Comparison of ENCODE assay signal across 19 mouse cellular contexts in the genomic region with DNA sequence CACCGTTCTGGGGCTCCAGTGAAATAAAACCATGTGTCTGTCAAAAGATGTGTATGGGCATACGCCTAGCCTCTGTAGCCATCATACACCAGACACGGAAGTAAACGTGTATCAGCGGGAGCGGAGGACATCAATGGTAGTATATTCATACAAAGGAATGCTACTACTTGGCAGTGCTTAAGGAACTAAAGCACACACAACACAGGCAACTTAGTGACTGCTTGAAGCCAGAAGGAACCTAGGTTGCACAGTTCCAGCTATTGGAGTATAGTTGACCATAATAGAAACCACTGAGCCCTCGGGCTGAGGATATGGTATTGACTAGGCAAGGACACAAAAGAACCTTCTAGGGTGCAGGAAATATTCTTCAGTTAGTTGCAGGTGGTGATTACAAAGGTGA. TPM values are rescaled to one million over a fixed set of nuclear protein-coding genes. Genes with fewer than 3 reads are reported as not detected.
DNase-seq lines count a peak whose midpoint lies in the region; ATAC-seq and TF ChIP-seq lines count a peak whose summit lies in the region.
"Had no signal": no experiment of that assay in that cellular context is flagged by ENCODE, and none has a peak within 500 bp of the region (broad histone marks: within the 10 kb centered on the region; RNA-seq: fewer than 3 reads in every experiment).

No protein-coding gene starts in this region.

- no peak overlapping the region for H3K4me2 ChIP-seq in heart, embryonic 15.5 days
- no peak overlapping the region for H3K4me2 ChIP-seq in intestine, embryonic 14.5 days (ENCODE audit: low read length)
- no peak overlapping the region for H3K4me2 ChIP-seq in limb, embryonic 14.5 days (replicated peaks; ENCODE audit: low read depth, low read length, severe bottlenecking)
- H3K4me2 ChIP-seq: heart, embryonic 11.5 days; liver, embryonic 11.5 days had no signal

- H3K36me3 ChIP-seq in heart, embryonic 15.5 days = no peaks in the 10 kb centered on the region
- peaks cover 26% of the 10 kb centered on the region for H3K36me3 ChIP-seq in heart, embryonic 10.5 days
- H3K36me3 ChIP-seq in embryonic facial prominence, embryonic 10.5 days (replicated peaks) = peaks cover 36% of the 10 kb centered on the region
- peaks cover 16% of the 10 kb centered on the region for H3K36me3 ChIP-seq in intestine, embryonic 14.5 days (ENCODE audit: control insufficient read depth, insufficient read depth, low read length)
- H3K36me3 ChIP-seq in limb, embryonic 14.5 days (ENCODE audit: control insufficient read depth, insufficient read depth, low read length) = peaks cover 24% of the 10 kb centered on the region

- DNase-seq in heart, embryonic 10.5 days (ENCODE audit: low spot score) = no peak
- DNase-seq in embryonic facial prominence, embryonic 10.5 days (ENCODE audit: low spot score) = no peak
- no peak for DNase-seq in intestine, embryonic 14.5 days (ENCODE audit: low spot score)
- DNase-seq in limb, embryonic 14.5 days (ENCODE audit: low spot score) = no peak
- DNase-seq in spleen, postnatal 10 days (ENCODE audit: low spot score in 2 of 2) = no peak
- no peak for DNase-seq in heart, adult 18-20 months
- DNase-seq: adrenal gland, postnatal 10 days; cerebellum, adult 11-12 months; cerebellum, postnatal 36 days; gastrocnemius, postnatal 25 days; heart, postnatal 4 days; right cerebral cortex, adult 18-20 months had no signal

- TF ChIP-seq POLR2A in limb, embryonic 14.5 days (IDR thresholded peaks at IDR 0.05; ENCODE audit: borderline replicate concordance, extremely low read depth, insufficient read depth, insufficient read length) = no peak

- 86% methylated on average over 7 of the region's 7 CpGs for WGBS in heart, embryonic 15.5 days
- 88% methylated on average over 7 of the region's 7 CpGs for WGBS in heart, embryonic 10.5 days
- WGBS in embryonic facial prominence, embryonic 10.5 days = 91% methylated on average over 7 of the region's 7 CpGs
- 81% methylated on average over 7 of the region's 7 CpGs for WGBS in intestine, embryonic 14.5 days
- WGBS in limb, embryonic 14.5 days = 70% methylated on average over 7 of the region's 7 CpGs

- no peak overlapping the region for H3K9ac ChIP-seq in heart, embryonic 15.5 days
- no peak overlapping the region for H3K9ac ChIP-seq in intestine, embryonic 14.5 days (ENCODE audit: low read length)
- H3K9ac ChIP-seq in limb, embryonic 14.5 days (ENCODE audit: low read depth, low read length, severe bottlenecking) = no peak overlapping the region

- H3K27ac ChIP-seq in heart, embryonic 15.5 days = peak overlapping the region; percentile 49; the same call in 1 of the 2 replicates
- no peak overlapping the region for H3K27ac ChIP-seq in heart, embryonic 10.5 days
- H3K27ac ChIP-seq in embryonic facial prominence, embryonic 10.5 days (replicated peaks) = peak overlapping the region; percentile 37; the same call in 1 of the 2 replicates
- peak overlapping the region; percentile 74; the same call in 1 of the 2 replicates for H3K27ac ChIP-seq in intestine, embryonic 14.5 days (ENCODE audit: low read depth)
- peak overlapping the region; percentile 90 for H3K27ac ChIP-seq in limb, embryonic 14.5 days (replicated peaks; ENCODE audit: low read depth, low read length)
- H3K27ac ChIP-seq: hindbrain, postnatal 0 days; left cerebral cortex, adult 2 months had no signal

- H3K4me1 ChIP-seq in heart, embryonic 15.5 days (replicated peaks) = peaks cover 8% of the 10 kb centered on the region
- H3K4me1 ChIP-seq in heart, embryonic 10.5 days = peaks cover 4% of the 10 kb centered on the region; the same call in 1 of the 2 replicates
- H3K4me1 ChIP-seq in embryonic facial prominence, embryonic 10.5 days = peaks cover 15% of the 10 kb centered on the region
- H3K4me1 ChIP-seq in intestine, embryonic 14.5 days (replicated peaks; ENCODE audit: control insufficient read depth, insufficient read depth, low read length) = peaks cover 22% of the 10 kb centered on the region
- peaks cover 48% of the 10 kb centered on the region for H3K4me1 ChIP-seq in limb, embryonic 14.5 days (ENCODE audit: control insufficient read depth, insufficient read depth, low read length)

- no peaks in the 10 kb centered on the region for H3K27me3 ChIP-seq in heart, embryonic 15.5 days
- no peaks in the 10 kb centered on the region for H3K27me3 ChIP-seq in heart, embryonic 10.5 days (ENCODE audit: insufficient read depth, poor library complexity, severe bottlenecking)
- H3K27me3 ChIP-seq in embryonic facial prominence, embryonic 10.5 days (replicated peaks; ENCODE audit: low read depth, poor library complexity, severe bottlenecking) = no peaks in the 10 kb centered on the region
- no peaks in the 10 kb centered on the region for H3K27me3 ChIP-seq in intestine, embryonic 14.5 days (replicated peaks; ENCODE audit: control insufficient read depth, insufficient read depth, low read length)
- H3K27me3 ChIP-seq in limb, embryonic 14.5 days (ENCODE audit: control insufficient read depth, insufficient read depth, low read length) = no peaks in the 10 kb centered on the region

- no peak overlapping the region for H3K4me3 ChIP-seq in heart, embryonic 15.5 days
- H3K4me3 ChIP-seq in heart, embryonic 10.5 days = no peak overlapping the region
- H3K4me3 ChIP-seq in embryonic facial prominence, embryonic 10.5 days = no peak overlapping the region
- no peak overlapping the region for H3K4me3 ChIP-seq in intestine, embryonic 14.5 days (ENCODE audit: low read depth, low read length)
- H3K4me3 ChIP-seq in limb, embryonic 14.5 days (replicated peaks; ENCODE audit: low read length) = no peak overlapping the region
- H3K4me3 ChIP-seq: forebrain, embryonic 10.5 days; left cerebral cortex, adult 2 months had no signal

- no peaks in the 10 kb centered on the region for H3K9me3 ChIP-seq in heart, embryonic 15.5 days (replicated peaks)
- H3K9me3 ChIP-seq in heart, embryonic 10.5 days = no peaks in the 10 kb centered on the region
- H3K9me3 ChIP-seq in embryonic facial prominence, embryonic 10.5 days = peaks cover 7% of the 10 kb centered on the region
- peaks cover 5% of the 10 kb centered on the region; the same call in 1 of the 2 replicates for H3K9me3 ChIP-seq in intestine, embryonic 14.5 days (ENCODE audit: control insufficient read depth, low read length)
- H3K9me3 ChIP-seq in limb, embryonic 14.5 days (ENCODE audit: control insufficient read depth, low read length) = 0 out of 2 replicates have a peak, but pooled peaks cover 5% of the 10 kb centered on the region

- ATAC-seq in heart, embryonic 15.5 days (replicated peaks; ENCODE audit: insufficient number of reproducible peaks, insufficient read depth, low FRiP score, low read depth) = no peak
- ATAC-seq in intestine, embryonic 14.5 days (replicated peaks; ENCODE audit: low FRiP score, low TSS enrichment, low read depth) = no peak
- no peak for ATAC-seq in limb, embryonic 14.5 days (ENCODE audit: low FRiP score, low read depth)
- ATAC-seq in monocyte, adult 5-6 weeks (replicated peaks; ENCODE audit: insufficient number of reproducible peaks, low FRiP score, low TSS enrichment, poor library complexity, severe bottlenecking) = no peak
- ATAC-seq: hindbrain, postnatal 0 days had no signal

RNA-seq across cellular contexts. Expression of a gene that starts 26.8 kb away (rescaled TPM):
- 33.9 and 48.6 TPM in 2 replicates for polyA plus RNA-seq in heart, embryonic 15.5 days (2015; fragmentation: Nextera tagmentation; extraction: Ambion mirVana)
- polyA plus RNA-seq in heart, embryonic 10.5 days (2016; fragmentation: Nextera tagmentation; extraction: Ambion mirVana) = 44.5 and 75.8 TPM in 2 replicates
- 157 and 158 TPM in 2 replicates for polyA plus RNA-seq in embryonic facial prominence, embryonic 10.5 days (2016; fragmentation: Nextera tagmentation; extraction: Ambion mirVana)
- polyA plus RNA-seq in intestine, embryonic 14.5 days (2014; fragmentation: Nextera tagmentation; extraction: Ambion mirVana) = 93.8 and 96.9 TPM in 2 replicates
- 268 and 329 TPM in 2 replicates for polyA plus RNA-seq in limb, embryonic 14.5 days (2012; rRNA removed)
- polyA plus RNA-seq in limb, embryonic 14.5 days (2014; fragmentation: Nextera tagmentation; extraction: Ambion mirVana) = 238 and 240 TPM in 2 replicates
- 1 to 10 TPM; 5.2 to 6.6 TPM for total RNA-seq in heart, adult 18-20 months (2021)
- 4.6 to 7.4 TPM (median 5.4 TPM) in 3 replicates for total RNA-seq in monocyte, adult 5-6 weeks (2017)
